Mouse (Mus musculus) CH12.LX (cell line): ENCODE results near the gene Bmyc. TPM values are rescaled to one million over a fixed set of nuclear protein-coding genes. Genes with fewer than 3 reads are reported as not detected.

ENCODE experiments used
- DNase-seq: peaks from one replicate; pipeline ENCODE4 v3.0.0-alpha.2; 2013; ENCODE audit errors: extremely low read depth
- H3K27ac ChIP-seq: 2 replicates; pipeline ENCODE4 v1.5.1; 2012; ENCODE audit warnings: low read depth, mild to moderate bottlenecking, control low read depth, moderate library complexity; ENCODE audit not compliant: insufficient read depth
- H3K27me3 ChIP-seq: replicated peaks from 2 replicates; pipeline ENCODE3; 2012; ENCODE audit warnings: inconsistent platforms
- H3K36me3 ChIP-seq, 2 experiments: replicated peaks in 1 of 2; 2 replicates each; pipeline versions ENCODE3 to v1.6.1; 2012; ENCODE audit warnings: inconsistent platforms in 1 of 2, low read length in 1 of 2, mild to moderate bottlenecking in 1 of 2, mixed read lengths in 1 of 2, moderate library complexity in 1 of 2; ENCODE audit not compliant: control insufficient read depth in 1 of 2, insufficient read depth in 1 of 2
- H3K4me1 ChIP-seq, 2 experiments: 2 replicates each; pipeline ENCODE4 v1.6.1; 2012; ENCODE audit warnings: inconsistent platforms in 1 of 2, moderate library complexity in 1 of 2; ENCODE audit not compliant: insufficient read depth in 2 of 2, control insufficient read depth in 1 of 2
- H3K4me2 ChIP-seq: 2 replicates; pipeline ENCODE4 v1.6.1; 2012; ENCODE audit warnings: low read depth, mild to moderate bottlenecking, control low read depth; ENCODE audit not compliant: poor library complexity, insufficient read depth, severe bottlenecking
- H3K4me3 ChIP-seq, 3 experiments: fragments of 150-350 bp in 1 of 3; sonication (generic) in 1 of 3; replicated peaks in 1 of 3; 2 replicates each; pipeline versions ENCODE3 to v1.5.1; 2011 to 2012; ENCODE audit warnings: low read depth in 2 of 3, low read length in 2 of 3, mild to moderate bottlenecking in 2 of 3, moderate library complexity in 2 of 3, control low read depth in 1 of 3, improper control_type of control experiment in 1 of 3, inconsistent platforms in 1 of 3, mixed read lengths in 1 of 3; ENCODE audit not compliant: poor library complexity in 1 of 3
- H3K79me2 ChIP-seq: replicated peaks from 2 replicates; pipeline ENCODE4 v1.6.1; 2012; ENCODE audit warnings: mild to moderate bottlenecking, moderate library complexity; ENCODE audit not compliant: control insufficient read depth, poor library complexity, insufficient read depth, severe bottlenecking; ENCODE audit errors: extremely low read depth
- H3K9ac ChIP-seq: 2 replicates; pipeline ENCODE4 v1.6.1; 2012; ENCODE audit warnings: low read depth, mild to moderate bottlenecking, control low read depth, moderate library complexity; ENCODE audit not compliant: insufficient read depth
- H3K9me3 ChIP-seq: replicated peaks from 2 replicates; pipeline ENCODE3; 2012; ENCODE audit warnings: low read length, inconsistent platforms, mixed read lengths
- BHLHE40 ChIP-seq: IDR thresholded peaks from 2 replicates; pipeline ENCODE4 v1.6.1; 2011; ENCODE audit warnings: mild to moderate bottlenecking, low read depth, low read length, improper control_type of control experiment
- CHD2 ChIP-seq: IDR thresholded peaks from 2 replicates; pipeline ENCODE4 v1.6.1; 2011; ENCODE audit warnings: low read length, improper control_type of control experiment
- CTCF ChIP-seq, 2 experiments: IDR thresholded peaks in 1 of 2; conservative IDR thresholded peaks in 1 of 2; 2 replicates each; pipeline ENCODE4 v1.5.1; 2011 to 2012; ENCODE audit warnings: low read depth in 2 of 2, low read length in 2 of 2, improper control_type of control experiment in 1 of 2, inconsistent platforms in 1 of 2, mild to moderate bottlenecking in 1 of 2, moderate library complexity in 1 of 2
- ELF1 ChIP-seq: IDR thresholded peaks from 2 replicates; pipeline ENCODE4 v1.6.1; 2014; ENCODE audit warnings: low read depth, mild to moderate bottlenecking, inconsistent platforms, low read length, improper control_type of control experiment
- GABPA ChIP-seq: IDR thresholded peaks from 2 replicates; pipeline ENCODE4 v1.6.1; 2012; ENCODE audit warnings: low read depth, low read length, improper control_type of control experiment, inconsistent platforms; ENCODE audit not compliant: insufficient replicate concordance
- HCFC1 ChIP-seq: IDR thresholded peaks from 2 replicates; pipeline ENCODE4 v1.6.1; 2012; ENCODE audit warnings: low read depth, mild to moderate bottlenecking, inconsistent platforms, low read length, improper control_type of control experiment
- JUN ChIP-seq: IDR thresholded peaks from 2 replicates; pipeline ENCODE4 v1.6.1; 2011; ENCODE audit warnings: low read depth, mild to moderate bottlenecking, low read length, improper control_type of control experiment, moderate library complexity; ENCODE audit not compliant: insufficient read depth
- KAT2A ChIP-seq: IDR thresholded peaks from 2 replicates; pipeline ENCODE4 v1.6.1; 2012; ENCODE audit warnings: low read length, improper control_type of control experiment, inconsistent platforms; ENCODE audit not compliant: insufficient replicate concordance
- MAX ChIP-seq: IDR thresholded peaks from 2 replicates; pipeline ENCODE4 v1.6.1; 2011; ENCODE audit warnings: low read length, improper control_type of control experiment
- MXI1 ChIP-seq: IDR thresholded peaks from 2 replicates; pipeline ENCODE4 v1.6.1; 2011; ENCODE audit warnings: mild to moderate bottlenecking, low read depth, low read length, improper control_type of control experiment
- RAD21 ChIP-seq: IDR thresholded peaks from 2 replicates; pipeline ENCODE4 v1.6.1; 2011; ENCODE audit warnings: low read depth, mild to moderate bottlenecking, low read length, improper control_type of control experiment, moderate library complexity
- RCOR1 ChIP-seq: conservative IDR thresholded peaks from 2 replicates; pipeline ENCODE4 v1.6.1; 2012; ENCODE audit warnings: low read depth, mild to moderate bottlenecking, inconsistent platforms, low read length, improper control_type of control experiment
- SMC3 ChIP-seq: IDR thresholded peaks from 2 replicates; pipeline ENCODE4 v1.6.1; 2011; ENCODE audit warnings: low read depth, low read length, improper control_type of control experiment
- UBTF ChIP-seq: IDR thresholded peaks from 2 replicates; pipeline ENCODE4 v1.6.1; 2012; ENCODE audit warnings: low read depth, mild to moderate bottlenecking, inconsistent platforms, low read length, improper control_type of control experiment, moderate library complexity
- USF1 ChIP-seq: IDR thresholded peaks from 2 replicates; pipeline ENCODE4 v1.6.1; 2014; ENCODE audit warnings: low read depth, mild to moderate bottlenecking, inconsistent platforms, low read length, improper control_type of control experiment
- USF2 ChIP-seq: conservative IDR thresholded peaks from 2 replicates; pipeline ENCODE4 v1.6.1; 2011; ENCODE audit warnings: low read depth, low read length, improper control_type of control experiment
- ZC3H11A ChIP-seq: IDR thresholded peaks from 2 replicates; pipeline ENCODE4 v1.6.1; 2012; ENCODE audit warnings: low read depth, mild to moderate bottlenecking, inconsistent platforms, low read length, improper control_type of control experiment
- ZKSCAN1 ChIP-seq: IDR thresholded peaks from 2 replicates; pipeline ENCODE4 v1.6.1; 2012; ENCODE audit warnings: low read depth, inconsistent platforms, low read length, improper control_type of control experiment, borderline replicate concordance
- ZMIZ1 ChIP-seq: IDR thresholded peaks from 2 replicates; pipeline ENCODE4 v1.6.1; 2012; ENCODE audit warnings: low read depth, mild to moderate bottlenecking, inconsistent platforms, low read length, improper control_type of control experiment
- ZNF384 ChIP-seq: IDR thresholded peaks from 2 replicates; pipeline ENCODE4 v1.6.1; 2012; ENCODE audit warnings: low read depth, low read length, improper control_type of control experiment, inconsistent platforms
- dilution Hi-C: fragments of 300-500 bp; cut with MboI; formaldehyde crosslinking; loops from 2 replicates; pipeline ENCODE4 v1.14.3; 2020; ENCODE audit warnings: low sequenced_read_pairs; ENCODE audit not compliant: extremely low pct_unique_long_range_greater_than_20kb, extremely low pct_ligation_motif_present
- in situ Hi-C: fragments of 300-500 bp; cut with MboI; formaldehyde crosslinking; loops from 3 replicates; pipeline ENCODE4 v1.14.3; 2019; ENCODE audit warnings: low sequenced_read_pairs, low pct_ligation_motif_present, low pct_unique_long_range_greater_than_20kb, mixed read lengths
- polyA plus RNA-seq: library from polyadenylated mRNA; unstranded; fragments of >175 nt; gene quantifications from 2 replicates; pipeline ENCODE4 v1.2.1, GENCODE M21; 2012; ENCODE audit warnings: low read depth; ENCODE audit not compliant: insufficient read length
- total RNA-seq, 2 experiments: library from RNA; depleted of rRNA; stranded (reverse); fragments of 300-350 nt in 1 of 2; fragments of >200 nt in 1 of 2; gene quantifications; 2 replicates each; pipeline ENCODE4 v1.2.3; 2012 to 2014

The Bmyc gene
- total and polyA plus RNA-seq, 3 experiments: 10.8 to 37.2 (median 13.7) TPM

DNA sequence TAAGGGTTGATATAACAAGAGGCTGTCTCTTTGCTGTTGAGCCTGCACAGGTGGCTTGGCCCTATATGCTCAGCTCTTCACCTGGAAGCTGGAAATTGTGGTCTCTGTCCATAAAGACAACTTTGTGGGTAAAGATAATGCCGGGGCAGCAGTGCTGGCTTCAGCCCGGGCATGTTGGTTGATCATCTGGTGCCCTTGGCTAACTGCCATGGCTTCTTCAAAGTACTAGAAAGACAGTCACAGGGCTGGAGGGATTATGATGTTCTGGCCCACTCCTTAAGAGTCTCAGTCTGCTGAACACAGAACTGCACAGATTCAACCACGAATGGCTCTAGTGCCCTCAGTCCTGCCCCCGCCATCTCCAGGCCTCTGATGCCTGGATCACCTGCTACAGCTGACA lies 49.3 kb upstream of the Bmyc start:
- Histone ChIP-seq H3K36me3 (no peaks in the 10 kb centered on the region), H3K27me3 (peaks cover 36% of the 10 kb centered on the region), H3K9me3 (no peaks in the 10 kb centered on the region), H3K79me2 (no peaks in the 10 kb centered on the region), H3K4me3 (no peak overlapping the region), H3K4me2 (no peak overlapping the region)
- DNase-seq: no peak
- in situ Hi-C loops (no loop called here), dilution Hi-C loops (no loop called here)
- no peak for TF ChIP-seq UBTF
- TF ChIP-seq RCOR1: no peak
- no peak for TF ChIP-seq KAT2A
- no peak for TF ChIP-seq MAX
- no peak for TF ChIP-seq ZC3H11A
- TF ChIP-seq SMC3: no peak
- TF ChIP-seq, all 38 proteins: peak for 0
- peaks cover 15 to 20% of the 10 kb centered on the region in 2 experiments; a peak in 3 of 4 replicates for H3K4me1 ChIP-seq
- no peak overlapping the region for H3K9ac ChIP-seq
- H3K27ac ChIP-seq: no peak overlapping the region

DNA sequence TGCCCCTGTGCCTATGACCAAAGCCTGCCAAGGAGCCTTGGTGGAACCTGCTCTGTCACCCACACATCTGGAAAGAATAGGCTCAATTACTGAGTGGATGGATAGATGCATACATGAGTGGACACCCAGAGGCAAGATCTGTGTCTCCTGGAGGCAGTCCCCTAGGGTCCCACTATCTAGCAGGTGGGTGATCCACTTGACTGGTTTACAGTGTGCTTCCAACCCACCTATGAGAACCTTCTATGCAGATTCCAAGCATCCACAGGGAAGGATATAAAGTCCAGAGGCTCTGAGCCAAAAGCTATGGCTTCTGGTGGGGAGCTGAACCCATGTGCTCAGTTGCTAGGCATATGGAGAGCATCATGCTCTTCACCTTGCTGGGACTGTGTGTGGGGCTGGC lies 48.9 kb upstream of the Bmyc start, which contains the start of gene Lcn5:
Lcn5 (plus strand) TSS at position 301 of the 400 bp plus-strand sequence.
- in situ Hi-C loops: no loop called here
- Histone ChIP-seq H3K36me3 (no peaks in the 10 kb centered on the region), H3K9me3 (no peaks in the 10 kb centered on the region), H3K4me1 (peaks cover 15 to 20% of the 10 kb centered on the region in 2 experiments; a peak in 3 of 4 replicates), H3K4me2 (no peak within 1 kb of the TSS), H3K9ac (no peak within 1 kb of the TSS), H3K4me3 (no peak within 1 kb of the TSS), H3K27me3 (peaks cover 35% of the 10 kb centered on the region), H3K79me2 (no peaks in the 10 kb centered on the region), H3K27ac (no peak within 1 kb of the TSS)
- DNase-seq: no peak
- no peak for TF ChIP-seq ZMIZ1
- no peak for TF ChIP-seq GABPA
- TF ChIP-seq MAX: no peak
- TF ChIP-seq HCFC1: no peak
- TF ChIP-seq RAD21: no peak
- TF ChIP-seq CHD2: no peak
- TF ChIP-seq ZKSCAN1: no peak
- no peak for TF ChIP-seq USF1
- TF ChIP-seq ELF1: no peak
- TF ChIP-seq CTCF (conservative IDR thresholded peaks at IDR 0.05 in 1 of 2, IDR thresholded peaks at IDR 0.05 in 1 of 2; ENCODE audit: low read depth in 2 of 2, low read length in 2 of 2): no peak
- no peak for TF ChIP-seq USF2
- TF ChIP-seq BHLHE40: no peak
- no peak for TF ChIP-seq ZNF384
- no peak for TF ChIP-seq MXI1
- no peak for TF ChIP-seq JUN
- dilution Hi-C loops: no loop called here
